Mouse (Mus musculus): ENCODE data around the gene Mlph.
A peak's percentile ranks its signal among the peaks of the same experiment; 100 is the strongest.

Mlph gene

DNA sequence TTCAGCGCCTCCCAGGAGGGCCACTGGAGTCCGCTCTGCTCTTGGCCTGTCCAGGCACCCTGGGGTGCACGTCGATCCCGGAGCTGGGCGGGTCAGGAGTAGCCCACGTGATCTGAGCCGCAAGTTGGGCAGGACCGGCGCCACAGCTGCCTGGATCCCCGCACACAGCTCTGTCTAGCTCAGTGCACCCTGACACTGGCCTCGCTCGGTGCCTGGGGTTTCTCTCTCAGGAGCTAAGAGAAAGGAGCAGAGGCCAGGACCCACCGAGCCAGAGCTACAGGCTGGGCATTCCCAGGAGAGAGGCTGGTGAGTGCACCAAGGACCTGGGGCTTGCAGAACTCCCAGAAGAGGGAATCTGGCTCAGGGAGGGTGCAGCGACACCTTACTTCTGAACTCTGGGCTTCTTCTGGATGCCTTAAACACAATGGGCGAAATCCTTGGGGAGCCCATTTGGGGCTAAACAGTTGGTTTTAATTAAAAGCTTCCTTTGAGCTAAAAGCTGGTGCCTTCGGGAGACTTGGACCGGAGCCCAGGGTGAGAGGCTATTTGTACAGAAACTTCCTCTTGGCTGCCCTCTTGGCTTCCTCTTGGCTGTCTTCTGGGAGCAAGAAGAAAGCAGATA, at the start of gene Mlph:
TSS of gene Mlph (plus strand) at position 138 of the 622 bp plus-strand sequence.
- no peak for DNase-seq

DNA sequence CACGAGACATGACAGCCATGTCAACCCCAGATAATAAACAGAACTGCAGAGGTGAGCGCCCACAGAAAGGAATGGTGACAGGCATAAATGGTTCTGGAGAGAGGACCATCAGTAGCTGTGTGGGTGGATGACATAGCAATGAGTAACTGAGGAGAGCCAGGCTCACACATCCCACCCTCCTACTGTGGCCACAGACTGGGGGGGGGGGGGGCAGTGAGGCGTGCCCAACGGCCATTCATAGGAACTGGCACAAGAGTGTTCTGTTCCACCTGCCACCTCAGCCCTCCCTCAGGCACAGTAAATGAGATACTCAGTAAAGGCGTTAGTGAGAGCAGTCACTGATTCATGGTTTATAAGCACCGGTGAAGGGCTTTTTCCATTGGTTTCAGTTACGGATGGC, 48.2 kb upstream of the Mlph start:
- no peak for DNase-seq

DNA sequence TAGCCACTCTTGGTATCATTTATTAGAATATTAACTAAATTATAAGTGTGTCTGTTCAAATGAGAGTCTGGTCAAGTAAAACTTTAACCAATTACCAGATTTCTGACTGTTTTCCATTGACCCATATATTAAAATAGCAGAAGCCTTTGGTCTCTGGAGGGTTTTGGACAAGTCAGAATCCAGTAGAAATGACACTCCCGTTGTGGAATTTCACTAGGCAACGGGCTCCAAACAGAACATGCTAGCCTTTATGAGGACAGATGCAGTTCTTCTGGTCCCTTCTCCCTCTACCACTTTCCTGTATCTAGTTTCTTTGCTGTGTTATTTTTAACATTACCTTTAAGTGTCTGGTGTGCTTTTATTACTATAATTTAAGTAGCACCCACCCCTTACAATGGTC, 44.3 kb upstream of the Mlph start:
- no peak for DNase-seq

DNA sequence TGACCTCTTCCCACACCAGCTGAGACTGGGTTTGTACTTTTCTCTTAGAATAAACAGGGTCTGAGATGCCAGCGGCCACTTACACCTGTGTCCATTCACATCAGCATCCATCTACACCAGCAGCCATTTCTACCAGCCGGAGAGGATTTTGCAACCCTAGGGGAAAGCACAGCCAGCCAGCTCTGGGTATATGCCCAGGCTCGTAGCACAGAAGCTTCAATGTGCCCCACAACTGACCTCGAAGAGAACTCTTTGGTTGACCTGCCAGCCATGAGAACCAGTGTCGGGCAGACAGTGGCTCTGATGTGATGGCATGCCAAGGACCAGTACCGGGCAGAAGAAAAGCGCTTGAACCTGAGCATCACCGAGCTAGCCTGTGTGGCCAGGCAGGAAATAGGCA, 39.5 kb upstream of the Mlph start:
- DNase-seq, result no peak

DNA sequence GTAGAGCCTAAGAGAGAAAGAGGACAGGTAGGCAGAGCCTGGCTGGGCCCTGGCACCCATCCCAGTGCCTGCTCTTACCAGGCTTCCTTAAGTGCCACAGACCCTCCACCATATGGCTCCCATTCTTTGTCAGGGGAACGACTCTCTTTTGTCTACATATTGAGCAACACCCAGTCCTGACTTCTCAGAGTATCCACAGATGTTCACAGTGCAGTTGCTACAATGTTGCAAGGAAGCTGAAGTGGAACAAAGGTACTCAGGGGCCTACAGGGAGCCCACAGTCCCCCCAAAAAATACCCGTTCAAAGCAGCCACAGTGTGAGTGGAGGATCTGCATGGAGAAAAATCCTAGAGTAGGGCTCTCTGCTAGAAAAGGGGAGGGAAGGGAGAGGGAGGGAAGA, 38.9 kb upstream of the Mlph start:
- DNase-seq, result no peak

DNA sequence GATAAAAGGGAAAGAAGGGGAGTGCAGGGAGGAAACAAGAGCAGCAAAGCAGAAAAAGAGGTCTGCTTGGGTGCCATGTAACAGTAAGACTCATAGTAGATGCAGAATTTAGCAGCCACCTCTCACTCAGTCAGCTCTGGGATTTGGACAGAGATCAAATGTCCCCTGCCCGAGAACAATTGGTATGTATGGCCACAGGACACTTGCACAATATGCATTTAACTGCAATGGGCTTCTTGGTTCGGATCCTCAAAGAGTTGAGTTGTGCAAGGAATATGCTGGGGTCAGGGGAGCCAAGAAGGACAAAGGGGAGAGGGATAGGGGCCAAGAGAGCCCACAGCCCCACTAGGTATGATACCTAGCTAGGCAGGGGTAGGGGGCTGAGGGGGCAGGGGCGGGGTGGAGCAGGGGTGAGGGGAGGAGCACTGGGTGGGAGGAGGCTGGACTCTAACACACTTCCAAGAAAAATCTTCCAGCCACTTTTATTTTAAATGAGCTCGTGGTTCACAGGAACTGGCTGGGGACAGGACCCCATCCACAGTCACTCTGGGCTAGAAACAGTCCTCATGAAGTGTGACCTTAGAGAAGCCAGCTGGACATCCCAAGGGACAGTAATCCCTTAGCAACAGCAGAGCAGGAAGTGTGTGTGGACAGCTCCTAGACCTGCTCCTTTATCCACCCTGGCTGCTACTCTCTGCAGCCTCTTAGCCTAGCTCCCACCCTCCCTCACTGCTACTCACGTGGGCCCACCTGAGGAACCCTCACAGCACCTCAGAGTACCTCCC, 38.2 kb upstream of the Mlph start:
- DNase-seq, result no peak

DNA sequence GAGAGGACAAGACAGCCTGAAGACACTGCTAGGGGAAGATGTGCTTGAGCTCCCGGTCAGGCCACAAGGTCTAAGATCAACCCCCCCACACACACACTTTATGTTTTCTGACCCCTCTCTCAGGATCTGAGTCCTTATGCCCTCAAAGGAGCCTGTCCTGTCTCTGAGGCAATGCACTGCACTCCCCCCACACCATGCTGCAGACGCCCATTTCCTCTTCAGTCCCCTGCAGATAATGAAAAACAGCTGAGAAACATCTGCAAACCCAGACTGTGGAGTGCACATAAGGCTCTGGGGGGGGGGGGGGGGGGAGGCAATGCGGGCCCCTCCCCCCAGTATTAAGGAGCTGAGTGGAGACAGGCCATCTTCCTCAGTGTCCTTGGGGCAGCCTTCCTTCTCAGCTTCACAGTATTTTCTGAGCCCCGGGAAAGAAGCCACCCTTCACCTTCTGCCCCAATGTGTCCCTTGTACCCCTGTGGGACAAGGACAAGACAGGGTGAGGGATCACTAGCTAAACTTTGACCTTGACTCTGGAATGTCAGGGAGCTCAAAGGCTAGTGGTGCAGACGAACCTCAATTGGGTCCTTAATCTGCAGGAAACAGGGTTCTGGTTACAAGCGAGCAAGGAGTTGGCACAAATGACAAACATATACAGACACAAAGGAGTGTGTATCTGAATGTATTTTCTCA, 29.0 kb upstream of the Mlph start:
- no peak for DNase-seq

DNA sequence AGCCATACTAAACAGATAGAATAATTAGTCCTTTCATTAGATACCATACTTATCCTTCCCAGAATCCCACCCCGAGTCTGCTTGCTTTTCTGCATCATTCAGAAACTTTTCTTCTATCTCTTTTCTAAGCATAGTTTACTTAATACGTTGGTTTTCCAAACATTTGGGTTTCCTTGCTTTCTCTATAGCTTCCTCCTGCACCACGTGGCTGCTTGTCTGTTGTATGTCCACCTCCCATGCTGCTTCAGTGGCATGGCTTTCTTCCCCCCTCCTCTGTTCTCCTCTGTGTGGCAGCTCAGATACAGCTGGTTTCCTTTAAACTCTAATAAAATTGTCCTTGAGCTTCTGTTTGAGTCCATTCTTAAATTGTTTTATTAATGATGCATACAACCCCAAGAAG, 20.4 kb upstream of the Mlph start:
- no peak for DNase-seq

DNA sequence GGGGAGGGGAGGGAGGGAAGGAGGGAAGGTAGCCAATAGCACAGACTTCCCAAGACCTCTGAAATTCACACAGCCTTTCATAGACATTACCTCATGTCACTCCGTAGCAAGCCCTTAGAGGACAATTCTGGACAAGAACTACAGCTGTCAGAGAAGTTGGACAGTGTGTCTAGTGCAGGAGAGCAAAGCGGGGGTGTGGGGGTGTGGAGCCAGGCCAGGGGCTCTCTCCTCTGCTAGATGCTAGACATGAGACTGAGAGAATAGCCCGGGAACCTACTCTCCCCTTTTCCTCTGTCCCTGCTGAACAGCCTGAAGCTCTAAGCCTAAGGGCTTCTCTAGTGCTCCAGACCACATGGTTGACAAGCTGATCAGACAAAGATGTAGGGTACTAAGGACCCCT, 19.9 kb upstream of the Mlph start:
- DNase-seq, result no peak

DNA sequence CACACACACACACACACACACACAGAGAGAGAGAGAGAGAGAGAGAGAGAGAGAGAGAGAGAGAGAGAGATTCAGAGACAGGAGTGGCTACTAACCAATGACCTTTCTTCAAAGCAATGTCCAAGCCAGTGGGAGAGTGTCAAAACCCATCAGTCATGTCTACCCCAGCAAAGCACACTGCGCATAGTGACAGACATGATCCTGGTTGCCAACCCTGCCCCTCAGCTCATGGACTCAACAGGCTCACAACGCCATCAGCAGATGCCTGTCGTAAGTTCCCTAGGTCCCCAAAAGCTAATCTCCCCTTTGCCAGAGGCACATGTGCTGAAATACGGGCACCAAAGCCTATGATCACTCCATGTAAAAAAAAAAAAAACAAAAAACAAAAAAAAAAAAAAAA, 18.6 kb upstream of the Mlph start:
- no peak for DNase-seq

DNA sequence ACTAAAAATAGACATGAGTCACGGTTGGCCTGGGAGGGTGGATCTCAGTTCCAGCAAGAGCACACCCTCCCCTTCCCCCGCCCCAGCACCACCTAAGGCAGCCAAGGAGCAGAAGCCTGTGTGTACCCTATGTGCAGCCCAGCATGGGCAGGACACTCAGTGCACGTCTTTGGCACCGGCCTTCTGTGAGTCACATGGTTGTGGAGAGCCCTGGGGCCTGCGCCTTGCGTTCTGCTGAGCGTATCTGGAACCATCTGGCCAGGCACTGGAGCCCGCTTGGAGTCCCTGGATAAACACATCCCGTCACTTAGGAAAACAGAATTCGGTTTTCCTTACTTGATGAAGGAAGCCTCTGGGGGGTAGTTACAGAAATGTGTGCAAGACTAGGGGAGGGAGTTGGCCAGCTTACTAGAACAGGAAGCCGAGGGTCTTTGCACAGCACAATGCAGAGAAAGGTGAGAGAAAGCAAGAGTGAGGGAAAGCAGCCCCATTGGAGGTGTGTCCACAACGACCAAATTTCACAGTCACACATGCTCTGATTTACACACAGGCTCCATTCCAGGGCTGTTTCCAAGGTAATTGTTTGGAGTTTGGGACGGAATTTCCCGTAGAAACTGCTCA, 18.0 kb upstream of the Mlph start:
- DNase-seq, result peak; percentile 82

DNA sequence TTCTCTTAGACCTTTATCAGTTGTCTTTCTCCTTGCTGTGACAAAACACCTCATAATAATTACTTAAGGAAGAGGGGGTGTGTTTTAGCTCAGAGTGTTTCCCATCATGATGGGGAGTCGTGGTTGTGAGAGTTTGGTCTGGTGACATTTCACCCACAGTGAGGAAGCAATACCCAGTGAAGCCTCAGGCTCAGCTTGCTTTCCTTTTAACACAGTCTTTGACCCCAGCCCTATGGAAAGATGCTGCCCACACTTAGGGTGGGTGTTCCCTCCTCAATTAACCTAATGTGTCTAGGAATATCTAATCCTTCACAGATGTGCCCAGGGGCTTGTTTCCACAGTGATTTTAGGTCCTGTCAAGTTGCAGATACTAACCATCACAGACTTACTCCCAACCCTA, 16.9 kb upstream of the Mlph start:
- DNase-seq, result no peak

DNA sequence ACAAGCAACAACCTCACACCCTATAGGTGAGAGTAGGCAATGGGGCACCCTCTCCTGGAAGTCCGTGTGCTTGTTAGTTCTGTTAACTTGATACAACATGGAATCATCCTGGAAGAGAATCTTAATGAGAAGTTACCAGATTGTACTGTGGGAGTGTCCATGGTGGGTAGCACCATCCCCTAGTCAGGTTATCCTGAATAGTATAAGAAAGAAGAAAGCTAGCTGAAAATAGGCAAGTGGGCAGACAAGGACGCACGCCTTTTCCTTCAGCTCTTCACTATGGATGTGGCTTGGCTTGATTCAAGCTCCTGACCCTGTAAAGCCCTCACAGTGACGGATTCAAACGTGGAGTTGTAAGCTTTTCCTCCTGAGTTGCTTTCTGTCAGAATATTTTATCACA, 15.1 kb upstream of the Mlph start:
- DNase-seq, result no peak

DNA sequence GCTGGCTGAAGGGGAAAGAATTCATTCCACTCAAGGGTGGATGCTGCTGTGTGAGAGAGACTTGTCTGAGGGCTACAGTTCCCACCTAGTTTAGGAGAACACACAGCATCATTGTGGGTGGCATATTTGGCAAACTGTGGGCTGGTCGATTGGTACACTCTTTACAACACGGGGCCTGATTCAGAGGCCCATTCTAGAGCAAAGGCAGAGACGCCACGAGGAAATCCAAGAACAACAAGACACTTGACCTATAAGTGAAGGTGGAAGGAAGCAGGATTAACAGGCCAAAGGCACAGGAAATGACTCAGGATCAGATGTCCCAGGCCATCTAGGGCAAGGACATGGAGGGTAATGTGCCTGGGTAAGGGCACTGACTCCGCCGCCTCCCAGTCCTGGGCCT, 14.5 kb upstream of the Mlph start:
- DNase-seq, result no peak

DNA sequence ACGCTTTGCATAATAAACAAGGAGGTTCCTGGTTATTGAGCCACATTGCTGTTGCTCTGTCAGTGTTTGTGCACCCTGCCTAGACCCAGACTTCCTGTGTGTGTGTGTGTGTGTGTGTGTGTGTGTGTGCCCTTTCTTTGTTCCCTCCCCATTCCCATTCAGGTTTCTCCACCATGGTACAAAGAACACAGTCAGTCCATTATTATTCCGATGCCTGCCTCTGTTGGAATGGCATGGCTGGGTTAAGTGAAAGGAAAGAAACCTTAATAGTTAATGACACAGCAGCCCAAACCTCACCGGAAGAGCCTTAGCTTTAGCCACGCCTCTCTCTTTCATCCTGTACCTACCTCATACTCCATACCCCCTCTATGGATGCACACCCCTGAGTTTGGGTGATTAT, 13.6 kb upstream of the Mlph start:
- DNase-seq, result no peak

DNA sequence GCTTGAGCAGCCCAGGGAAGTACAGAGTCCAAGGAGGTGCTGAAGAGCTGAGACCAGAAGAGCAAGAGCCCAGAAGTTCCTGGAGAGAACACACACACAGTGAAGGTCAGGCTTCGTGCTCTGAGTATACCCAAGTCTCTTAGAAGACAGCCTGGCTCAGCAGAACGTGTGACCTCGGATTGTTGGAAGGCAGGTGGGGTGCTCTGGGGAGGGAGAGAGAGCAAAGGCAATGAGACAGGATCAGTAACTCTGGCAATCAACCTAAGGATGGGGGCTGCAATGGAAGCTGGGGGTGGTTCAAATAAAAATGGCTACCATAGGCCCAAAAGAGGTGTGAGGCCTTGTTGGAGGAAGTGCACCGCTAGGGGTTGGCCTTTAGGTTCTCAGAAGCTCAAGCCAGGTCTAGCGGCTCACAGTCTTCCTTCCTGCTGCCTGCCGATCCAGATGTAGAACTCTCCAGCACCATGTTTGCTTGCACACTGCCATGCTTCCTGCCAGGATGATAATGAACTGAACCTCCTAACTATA, 13.1 kb upstream of the Mlph start:
- no peak for DNase-seq

DNA sequence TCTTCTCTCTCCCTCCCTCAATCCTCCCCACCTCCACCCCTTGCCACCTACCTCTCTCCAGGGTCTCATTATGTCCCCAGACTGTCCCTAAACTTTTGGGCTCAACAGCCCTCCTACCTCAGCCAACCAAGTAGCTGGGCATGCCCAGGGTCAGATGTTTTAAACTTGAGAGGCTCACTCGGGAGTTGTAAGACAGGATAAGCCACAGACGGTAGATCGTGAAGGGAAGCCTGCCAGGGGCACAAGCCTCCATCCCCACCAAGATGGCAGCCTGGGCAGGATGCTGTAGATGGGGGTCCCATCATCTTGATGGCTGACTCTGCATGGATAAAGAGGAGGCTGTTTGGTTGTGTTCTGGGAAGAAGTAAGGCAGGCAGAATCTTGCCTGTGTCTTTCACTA, 12.1 kb upstream of the Mlph start:
- no peak for DNase-seq

DNA sequence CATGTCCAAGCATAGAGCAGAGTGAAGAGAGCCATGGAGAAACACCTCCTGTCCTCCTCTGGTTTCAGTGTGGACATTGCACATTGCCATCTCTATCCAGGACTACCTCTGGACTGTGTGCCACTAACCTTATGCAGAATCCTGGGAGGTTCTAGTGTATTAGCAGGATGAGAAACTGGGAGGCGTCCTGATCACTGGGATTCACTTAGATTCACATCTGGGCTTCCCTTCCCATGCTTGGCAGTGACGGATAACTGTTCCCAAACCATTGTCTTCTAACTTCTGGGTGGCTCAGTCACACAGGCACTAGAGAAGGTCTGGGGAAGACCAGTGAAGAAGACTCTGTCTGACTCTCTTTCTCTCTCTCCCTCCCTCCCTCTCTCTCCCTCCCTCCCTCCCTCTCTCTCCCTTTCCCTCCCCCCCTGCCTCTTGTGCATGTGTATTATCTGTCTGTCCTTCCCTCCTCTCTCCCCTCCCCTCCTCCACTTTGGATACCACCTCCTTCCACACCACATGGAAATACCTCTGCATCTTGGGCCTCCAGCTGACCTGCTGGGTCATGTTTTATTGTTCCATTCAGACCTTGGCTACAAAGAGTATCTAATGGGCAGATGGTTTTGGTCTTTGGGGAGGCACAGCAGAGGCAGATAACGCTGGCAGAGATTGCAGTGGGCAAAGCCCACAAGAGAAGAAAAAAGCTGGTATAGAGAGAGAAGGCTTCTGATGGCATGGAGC, 11.5 kb upstream of the Mlph start:
- DNase-seq, result no peak

DNA sequence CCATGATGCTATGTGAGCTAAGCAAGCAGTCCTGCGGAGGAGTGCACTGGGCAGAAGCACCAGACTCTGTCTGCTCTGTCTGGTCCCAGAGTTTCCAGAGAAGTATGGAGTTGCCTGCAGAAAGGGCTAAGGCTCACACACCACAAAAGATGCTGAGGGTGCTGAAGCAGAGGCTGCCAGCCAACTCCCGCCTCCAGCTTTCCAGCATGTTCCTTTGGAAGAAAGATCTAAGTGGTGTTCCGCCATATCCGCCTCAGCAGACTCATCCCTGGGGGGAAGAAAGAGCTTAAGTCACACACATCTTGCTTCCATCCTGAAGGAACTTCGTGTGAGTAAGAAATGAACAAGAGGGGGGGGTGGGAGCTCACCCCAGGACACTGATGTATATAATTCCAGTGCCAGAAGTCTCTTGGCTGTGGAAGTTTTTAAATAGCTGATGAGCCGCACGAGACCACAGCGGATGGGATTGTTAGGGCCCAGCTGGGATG, 10.9 kb upstream of the Mlph start:
- DNase-seq, result no peak

DNA sequence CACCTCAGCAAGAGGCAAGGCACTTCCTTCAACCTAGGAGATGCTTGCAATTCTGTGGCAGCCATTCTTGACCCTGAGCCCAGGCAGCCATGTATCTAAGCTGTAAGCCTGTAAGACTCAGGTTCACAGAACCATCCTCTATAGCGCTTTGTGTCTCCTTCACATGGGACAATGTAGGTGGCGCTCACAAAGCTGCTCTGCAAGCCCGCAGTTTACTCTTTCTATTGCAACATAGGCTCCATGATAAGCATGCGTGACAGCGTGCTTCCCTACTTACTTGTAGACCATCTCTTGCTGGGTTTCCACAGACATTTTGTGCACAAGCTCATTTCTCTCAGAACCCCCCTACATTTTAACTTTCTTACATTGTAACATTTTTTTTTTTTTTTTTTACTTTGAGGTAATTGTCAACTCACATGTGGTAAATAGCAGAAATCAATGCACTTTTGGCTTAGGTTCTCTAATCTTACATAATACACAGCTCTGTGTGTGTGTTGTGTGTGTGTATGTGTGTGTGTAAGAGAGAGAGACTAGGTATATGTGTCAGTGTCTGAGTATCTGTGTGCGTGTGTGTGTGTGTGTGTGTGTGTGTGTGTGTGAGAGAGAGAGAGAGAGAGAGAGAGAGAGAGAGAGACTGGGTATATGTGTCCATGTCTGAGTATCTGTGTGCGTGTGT, 10.0 kb upstream of the Mlph start:
- no peak for DNase-seq

DNA sequence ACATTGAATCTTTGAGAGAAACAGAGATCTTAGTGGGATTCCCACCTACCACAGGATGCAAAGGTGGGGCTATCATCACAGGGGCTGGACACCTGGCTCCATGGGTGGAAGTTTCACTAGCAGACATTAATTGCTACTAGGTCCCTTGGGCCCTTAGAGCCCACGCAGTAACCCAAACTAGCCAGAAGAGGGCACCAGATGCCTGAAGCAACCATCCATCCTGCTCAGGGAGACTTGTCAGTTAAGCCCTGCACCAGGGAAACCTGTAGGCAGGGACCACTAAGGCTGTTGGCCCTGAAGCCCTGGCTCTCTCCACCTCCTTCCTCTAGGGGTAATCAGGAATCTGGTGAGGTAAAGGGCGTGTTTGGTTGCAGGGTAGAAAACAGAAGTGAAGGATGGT, 8.5 kb upstream of the Mlph start:
- DNase-seq, result no peak

DNA sequence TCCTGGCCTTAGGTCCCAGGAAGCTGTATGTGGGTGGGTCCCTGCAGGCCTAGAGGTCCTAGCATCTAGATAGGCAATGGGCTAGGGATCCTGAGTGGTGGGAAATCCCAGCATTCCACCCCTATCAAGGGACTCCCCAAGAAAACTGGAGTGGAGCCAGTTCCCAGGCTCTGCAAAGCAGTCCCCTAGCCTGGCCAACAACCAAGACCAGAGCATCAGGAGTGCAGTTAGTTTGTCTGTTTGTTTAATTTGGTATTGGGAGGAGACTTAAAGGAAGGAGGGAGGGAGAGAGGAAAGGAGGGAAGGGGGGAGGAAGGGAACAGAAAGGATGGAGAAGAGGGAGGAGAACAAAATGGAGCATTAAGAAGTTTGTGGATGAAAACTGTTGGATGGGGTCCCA, 5.7 kb upstream of the Mlph start:
- no peak for DNase-seq

All from cerebellum, adult 11-12 months (tissue).